Mouse (Mus musculus) kidney, postnatal 4 days (tissue): ENCODE measurements at regions not wholly inside any gene's neighbourhood (a gene's known extent, or its start where the extent isn't known, plus 50 kb on each side); places are given as distances from the start of the nearest gene placed in this dataset.
"Not testable (repeated sequence)": the region's sequence is repeated elsewhere in the genome, so short reads cannot be mapped to it uniquely, and the experiment has no call there.

Source experiments
- DNase-seq, 2 experiments: peaks; one replicate each; pipeline ENCODE4 v3.0.0; 2021; ENCODE audit warnings: mixed read lengths in 2 of 2

GRCm38 (mm10) chr13:75484252-75484651, 222.3 kb upstream of the Ell2 start:
- DNase-seq: not testable (repeated sequence)

GRCm38 (mm10) chr13:75501530-75501929, 205.0 kb upstream of the Ell2 start:
- no peak for DNase-seq

DNA sequence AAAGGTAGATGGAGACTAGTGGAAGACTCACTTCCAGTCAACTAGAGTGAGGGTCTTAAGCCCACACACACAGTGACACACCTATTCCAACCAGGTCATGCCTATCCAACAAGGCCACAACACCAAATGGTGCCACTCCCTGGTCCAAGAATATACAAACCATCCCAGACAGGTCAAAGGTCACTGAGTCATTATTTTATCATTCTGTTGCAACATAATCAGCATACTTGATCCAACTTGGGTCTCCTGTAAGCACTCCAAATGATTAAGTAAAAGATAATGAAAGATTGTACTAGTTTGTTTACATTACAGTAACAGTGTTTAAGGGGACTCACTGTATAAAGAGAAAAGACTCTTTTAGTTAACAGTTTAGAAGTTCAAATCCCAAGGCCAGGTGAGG, 203.2 kb upstream of the Ell2 start:
- DNase-seq: no peak

GRCm38 (mm10) chr13:75514315-75515020, 192.1 kb upstream of the Ell2 start:
- DNase-seq: no peak

DNA sequence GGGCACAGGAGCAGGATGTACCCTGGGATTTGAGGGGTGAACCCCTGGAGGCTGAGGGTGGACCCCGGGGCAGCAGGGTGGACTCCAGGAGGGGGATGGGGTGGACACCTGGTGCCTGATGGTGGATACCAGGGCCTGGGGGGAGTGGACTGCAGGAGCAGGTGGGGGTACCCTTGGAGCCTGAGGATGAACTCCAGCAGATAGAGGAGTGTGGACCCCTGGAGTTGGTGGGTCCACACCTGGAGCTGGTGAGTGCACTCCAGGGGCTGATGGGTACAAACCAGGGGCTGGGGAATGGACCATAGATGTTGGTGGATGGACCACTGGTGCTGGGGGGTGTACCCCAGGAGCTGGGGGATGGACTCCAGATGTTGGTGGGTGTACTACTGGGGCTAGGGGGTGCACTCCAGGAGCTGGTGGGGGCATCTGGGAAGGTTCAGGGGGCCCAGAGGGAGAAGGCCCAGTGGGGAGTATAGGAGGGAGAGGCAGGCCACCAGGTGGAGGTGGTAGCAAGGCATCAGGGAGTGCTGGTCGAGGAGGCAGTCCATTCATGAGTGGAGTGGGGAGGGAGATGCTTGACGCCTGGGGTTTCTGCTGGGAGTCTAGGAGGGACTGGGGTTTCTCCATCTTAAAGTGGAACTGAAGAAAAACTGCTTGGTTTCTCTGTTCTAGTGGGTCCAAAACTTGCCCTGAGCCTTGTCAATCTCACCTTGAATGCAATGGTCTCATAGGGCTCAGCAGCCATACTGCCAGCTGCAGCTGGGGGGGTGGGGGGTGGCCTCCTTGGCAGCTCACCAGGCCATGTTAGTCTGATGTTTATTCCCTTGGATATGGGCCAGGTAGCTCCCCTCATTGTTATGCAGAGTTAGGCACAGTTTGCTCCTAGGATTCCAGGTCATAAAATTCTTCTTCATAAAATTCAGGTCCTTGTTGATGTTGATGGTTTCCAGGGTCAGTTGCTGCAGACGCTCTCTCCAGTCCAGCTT, 183.0 kb upstream of the Ell2 start:
- DNase-seq: no peak

- DNase-seq: no peak
These were observed 182.1 kb upstream of the Ell2 start for GRCm38 (mm10) chr13:75524481-75524880.

- DNase-seq: no peak
These were observed 175.0 kb upstream of the Ell2 start for GRCm38 (mm10) chr13:75531566-75531965.

DNA sequence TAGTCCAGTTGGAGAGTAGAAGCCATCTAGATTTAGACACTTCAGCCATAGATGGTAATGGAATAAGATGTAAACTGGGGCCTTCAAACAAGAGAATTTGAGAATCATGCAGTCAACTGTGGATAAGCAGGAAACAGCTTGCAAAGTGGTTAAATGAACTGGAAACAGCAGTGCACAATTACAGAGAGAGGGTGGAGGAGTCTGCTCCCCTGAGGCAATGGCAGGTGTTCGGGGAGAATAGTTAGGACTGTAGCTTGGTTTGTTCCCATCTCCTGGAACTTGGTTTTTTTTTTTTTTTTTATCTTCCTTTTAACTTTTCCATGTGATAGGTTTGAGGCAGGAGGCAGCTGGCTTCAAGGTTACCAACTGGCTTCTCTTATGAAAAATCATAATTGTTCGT, 165.1 kb upstream of the Ell2 start:
- DNase-seq: peak in 1 of 2 experiments; percentile 10

GRCm38 (mm10) chr13:75542253-75542945, 164.2 kb upstream of the Ell2 start:
- DNase-seq: no peak

DNA sequence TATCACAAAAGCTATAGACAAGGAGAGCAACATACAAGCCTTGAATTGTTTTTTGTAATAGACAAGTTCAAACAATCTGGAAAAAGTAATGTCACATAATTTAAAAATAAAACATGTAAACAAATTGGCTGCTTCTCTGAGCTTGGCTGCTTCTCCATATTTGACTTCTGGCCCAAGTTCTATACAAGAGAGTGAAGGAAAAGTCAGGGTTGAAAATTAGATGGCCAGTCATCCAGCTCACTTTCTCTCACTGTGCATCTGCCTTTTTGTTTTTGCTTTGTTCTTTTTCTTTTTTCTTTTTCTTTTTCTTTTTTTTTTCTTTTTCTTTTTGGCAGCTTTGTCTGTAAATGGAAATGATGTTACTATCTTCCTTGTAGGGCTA, 163.6 kb upstream of the Ell2 start:
- DNase-seq: no peak

DNA sequence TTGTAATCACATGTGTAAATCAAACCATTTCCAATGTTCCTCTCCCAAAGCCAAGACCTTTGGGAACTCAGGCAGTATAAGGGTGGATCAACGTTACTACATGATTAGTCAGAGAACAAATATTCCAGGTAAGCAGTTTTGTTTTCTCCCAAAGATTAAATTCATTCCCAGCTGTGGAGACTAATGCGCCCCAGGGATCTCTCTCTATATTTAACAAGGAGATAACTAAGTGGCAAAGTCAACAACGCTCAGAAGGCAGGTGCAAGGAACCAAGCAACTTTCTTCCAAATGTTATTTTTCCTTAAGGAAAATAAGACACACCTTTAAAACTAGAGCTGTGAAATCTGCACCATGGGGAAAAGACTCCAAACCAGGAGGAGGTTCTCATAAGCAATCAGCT, 163.0 kb upstream of the Ell2 start:
- no peak for DNase-seq

DNA sequence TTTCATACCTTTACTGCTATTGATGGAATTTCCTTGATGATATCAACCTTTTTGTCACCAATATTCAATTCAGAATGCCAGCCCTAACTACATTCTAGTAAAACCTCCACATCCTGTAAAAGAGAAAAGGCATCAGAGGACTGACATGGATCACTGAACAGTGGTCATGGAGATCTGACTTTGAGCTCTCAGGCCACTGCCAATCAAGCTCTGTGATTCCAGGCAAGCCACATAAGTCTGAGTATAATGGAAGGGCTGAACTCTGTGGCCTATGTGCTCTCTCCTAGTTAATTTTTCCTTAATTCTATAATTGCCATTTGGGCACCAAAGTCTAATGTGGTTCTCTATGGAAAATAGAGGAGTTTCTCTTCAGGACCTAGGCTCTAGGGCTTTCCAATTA, 161.8 kb upstream of the Ell2 start:
- DNase-seq: peak in 1 of 2 experiments; percentile 17

DNA sequence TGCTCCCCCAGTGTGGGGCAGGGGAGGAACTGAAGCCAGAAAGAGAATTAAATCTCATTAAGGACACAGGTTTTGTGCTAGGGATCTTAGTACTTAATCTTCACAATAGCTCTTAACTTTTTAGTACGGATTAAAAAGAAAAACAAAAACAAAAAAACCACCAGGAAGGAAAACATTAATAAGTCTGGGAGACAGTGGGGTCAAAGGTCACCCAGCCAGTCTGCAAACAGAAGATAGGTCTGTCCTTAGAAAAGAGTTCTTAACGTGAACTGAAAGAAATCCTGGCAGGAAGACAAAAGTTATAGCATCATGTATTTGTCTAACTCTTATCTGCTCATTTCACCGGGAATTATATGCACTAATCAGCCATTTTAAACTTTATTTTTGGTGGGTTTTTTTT, 158.8 kb upstream of the Ell2 start:
- DNase-seq: peak in 1 of 2 experiments; percentile 23

GRCm38 (mm10) chr13:75578971-75579370, 127.6 kb upstream of the Ell2 start:
- no peak for DNase-seq

GRCm38 (mm10) chr13:75590836-75591235, 115.7 kb upstream of the Ell2 start:
- DNase-seq: no peak

DNA sequence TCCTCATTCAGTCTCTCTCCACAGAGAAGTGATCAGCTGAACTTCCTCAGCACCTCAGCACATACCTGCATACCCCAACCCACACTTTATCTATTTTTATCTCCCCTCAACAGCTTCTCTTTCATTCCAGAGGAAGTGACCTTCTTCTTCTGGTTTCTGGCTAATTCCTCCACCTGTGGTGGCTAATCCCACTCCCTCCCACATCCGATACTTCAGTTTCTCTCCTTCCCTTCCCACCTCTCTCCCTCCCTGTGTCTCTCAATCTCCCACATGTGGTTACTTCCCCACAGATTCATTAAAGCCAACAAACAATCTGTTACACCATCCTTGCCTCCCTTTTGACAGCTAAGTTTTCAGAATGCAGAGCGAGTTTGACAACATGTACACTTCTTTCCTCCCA, 109.7 kb upstream of the Ell2 start:
- no peak for DNase-seq

DNA sequence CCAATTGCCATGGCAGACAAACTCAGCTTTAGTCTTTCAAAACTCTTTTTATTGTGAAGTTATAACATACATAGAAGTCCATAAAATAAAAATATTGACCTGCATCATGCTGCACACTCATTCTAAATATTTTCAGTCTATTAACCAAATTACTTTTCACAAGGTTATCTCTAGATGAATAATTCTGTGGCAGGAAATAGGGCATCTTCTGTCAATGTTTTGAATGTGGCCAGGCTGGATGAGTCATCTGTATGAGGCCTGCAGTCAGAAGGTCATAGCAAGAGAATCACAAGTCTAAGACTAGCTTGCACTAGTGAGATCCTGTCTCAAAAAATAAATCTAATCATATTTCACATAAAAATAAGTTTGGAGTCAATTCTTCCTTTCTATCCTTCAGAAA, 108.4 kb upstream of the Ell2 start:
- no peak for DNase-seq

DNA sequence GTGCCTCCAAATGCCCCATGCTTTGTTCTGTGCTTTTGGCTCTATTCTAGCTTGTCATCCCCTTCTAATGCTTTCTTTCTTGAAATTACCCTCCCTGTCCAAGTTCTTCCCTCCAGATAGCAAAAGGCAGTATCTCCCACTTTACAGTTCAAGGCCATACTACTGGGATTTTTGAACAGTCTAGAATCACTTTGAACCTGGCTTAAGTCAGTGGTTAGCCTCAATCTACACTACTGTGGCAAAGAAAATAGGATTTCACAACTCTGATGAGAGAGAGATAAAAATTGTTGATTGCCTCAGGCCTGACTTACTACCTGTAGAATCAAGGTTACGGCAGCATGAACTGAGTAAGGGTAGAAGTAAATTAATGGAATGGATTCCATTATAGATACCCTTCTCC, 107.9 kb upstream of the Ell2 start:
- DNase-seq: no peak

DNA sequence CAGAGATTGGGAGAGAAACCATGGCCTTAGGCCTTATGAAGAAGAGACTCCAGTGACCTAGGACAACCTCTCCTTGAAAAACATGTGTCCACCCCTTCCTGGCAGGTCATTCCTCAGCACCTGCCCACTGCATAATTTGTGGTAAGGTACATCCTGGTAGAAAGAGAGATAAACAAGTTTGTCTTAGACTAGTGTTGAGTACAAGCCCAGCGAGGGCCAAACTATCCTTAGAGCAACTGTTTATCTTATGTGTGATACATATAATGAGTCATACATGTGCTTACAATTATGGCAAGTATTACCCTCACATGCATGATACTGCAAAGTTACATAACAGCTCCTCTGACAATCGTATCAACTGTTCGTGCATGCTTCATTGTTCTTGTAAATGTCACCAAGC, 83.3 kb upstream of the Ell2 start:
- no peak for DNase-seq

DNA sequence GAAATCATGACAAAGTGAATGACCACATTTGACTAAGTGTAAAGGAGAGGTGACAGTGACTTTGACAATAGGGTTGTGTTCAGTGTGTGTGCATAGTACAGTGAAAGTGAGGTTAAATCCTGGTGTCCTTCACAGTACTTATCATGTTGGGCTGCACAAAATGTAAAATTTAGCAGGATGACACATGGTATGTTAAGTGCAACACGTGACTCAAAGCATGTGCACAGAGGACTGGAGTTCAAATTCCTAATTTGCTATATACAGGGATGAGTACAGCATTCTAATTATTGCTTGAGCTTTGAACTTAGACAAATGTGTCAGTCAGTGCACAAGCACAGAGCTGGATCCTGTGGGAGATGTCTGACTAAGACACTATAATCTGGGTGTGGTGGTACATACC, 79.2 kb upstream of the Ell2 start:
- no peak for DNase-seq

GRCm38 (mm10) chr13:75631048-75631447, 75.5 kb upstream of the Ell2 start:
- DNase-seq: no peak

DNA sequence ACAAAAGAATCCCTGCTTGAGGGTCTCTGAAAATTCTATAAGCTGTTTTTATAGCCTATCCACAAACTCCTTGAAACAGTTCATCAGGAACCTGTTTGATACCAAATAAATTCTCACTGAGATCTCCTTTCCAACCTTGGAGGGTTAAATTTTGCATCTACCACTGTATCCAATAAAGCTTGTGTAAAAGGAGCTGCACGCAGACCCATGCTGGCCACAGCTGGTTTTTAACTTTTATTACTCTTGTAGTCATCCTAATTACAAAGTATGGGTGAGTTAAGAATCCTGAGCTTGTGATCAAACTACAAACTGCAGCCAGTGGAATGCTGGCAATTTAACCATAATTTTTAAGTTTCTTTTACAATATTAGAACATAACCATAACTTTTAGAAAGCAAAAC, 59.0 kb upstream of the Ell2 start:
- DNase-seq: no peak

DNA sequence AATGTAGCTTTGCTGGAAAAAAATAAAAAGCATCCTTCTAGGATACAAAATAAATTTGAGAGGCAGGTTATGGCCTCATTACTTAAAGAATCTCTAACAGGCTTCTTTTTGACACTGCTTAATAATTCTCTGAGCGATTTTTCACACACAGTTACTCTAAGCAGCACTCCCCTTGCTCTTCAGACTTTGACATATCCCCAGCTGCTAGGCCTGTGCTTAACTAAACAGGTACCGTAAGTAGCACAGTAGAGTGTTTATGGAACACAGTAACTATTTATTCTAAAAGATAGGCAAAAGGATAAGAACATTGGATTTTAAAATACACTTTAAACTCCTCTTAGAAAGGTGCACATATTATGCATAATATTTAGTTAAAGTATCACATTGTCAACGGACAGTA, 54.6 kb upstream of the Ell2 start:
- no peak for DNase-seq

DNA sequence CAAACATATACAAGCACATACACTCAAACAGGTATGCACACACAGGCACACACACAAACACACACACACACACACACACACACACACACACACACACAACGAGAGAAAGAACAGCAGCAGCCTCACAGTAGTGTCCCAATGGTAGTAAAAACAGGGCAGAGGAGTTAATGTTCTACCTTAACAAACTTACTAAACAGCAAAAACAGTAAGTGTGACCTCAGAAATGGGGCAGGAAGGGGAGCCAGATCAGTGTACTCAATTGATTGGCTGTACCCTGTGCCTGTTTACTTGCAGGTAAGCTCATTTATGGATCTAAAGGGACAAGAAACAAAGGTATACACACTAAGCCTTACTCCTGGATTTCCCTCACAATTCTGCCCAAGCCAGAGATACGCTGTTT, 53.6 kb upstream of the Ell2 start:
- DNase-seq: no peak
